Mouse (Mus musculus) MEL-GATA-1-ER (cell line): ENCODE results near the gene Oas2.
"Not testable (repeated sequence)": the region's sequence is repeated elsewhere in the genome, so short reads cannot be mapped to it uniquely, and the experiment has no call there.

ENCODE experiments used
- DNase-seq: peaks from one replicate; pipeline ENCODE4 v3.0.0-alpha.2; 2012; ENCODE audit warnings: low read depth; ENCODE audit errors: extremely low read depth

Gene Oas2

DNA sequence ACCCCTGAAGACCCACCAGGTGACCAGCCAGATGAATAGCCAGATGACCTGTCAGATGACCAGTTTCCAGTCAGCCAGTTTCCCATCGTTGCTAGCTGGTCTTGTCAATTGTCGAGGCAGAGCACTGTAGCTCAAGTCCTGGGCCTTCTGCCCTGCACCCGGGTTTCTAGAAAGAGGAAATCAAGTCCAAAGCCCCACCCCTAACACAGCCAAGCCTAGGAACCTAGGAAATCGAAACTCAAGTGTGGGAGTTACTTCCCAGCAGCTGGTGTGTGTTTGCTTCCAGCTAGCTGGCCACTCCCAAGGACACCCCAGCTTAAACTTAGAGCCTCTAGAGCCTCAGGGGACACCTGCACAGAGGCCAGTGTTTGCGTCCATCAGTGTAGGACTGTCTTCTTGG is at the start of gene Oas2:
Oas2 (minus strand) TSS at position 166 of the 400 bp plus-strand sequence.
- DNase-seq = peak; percentile 39

- not testable (repeated sequence) for DNase-seq
Measured at GRCm38 (mm10) chr5:120798943-120799342, 49.3 kb upstream of the Oas2 start.

DNA sequence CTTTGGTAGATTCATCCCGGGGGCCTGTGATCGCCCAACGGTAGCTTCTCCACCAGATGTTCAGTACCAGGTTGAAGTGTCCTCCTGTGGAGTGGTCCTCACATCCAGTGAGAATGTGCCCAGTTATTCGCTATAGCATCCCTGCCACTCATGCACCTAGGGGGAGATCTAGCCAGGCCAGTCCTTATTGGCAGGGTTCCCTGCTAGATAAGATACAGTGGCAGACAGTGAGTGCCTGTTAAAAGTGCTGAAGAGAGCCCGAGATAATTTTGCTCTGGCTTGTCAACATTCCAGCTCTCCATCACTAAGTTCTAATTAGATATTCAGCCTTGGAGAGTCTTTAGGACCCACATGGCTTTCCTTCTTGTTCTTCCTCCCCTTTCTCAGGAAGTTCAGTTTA is 48.5 kb upstream of the Oas2 start:
- DNase-seq = not testable (repeated sequence)

- not testable (repeated sequence) for DNase-seq
Measured at GRCm38 (mm10) chr5:120795480-120796034, 45.9 kb upstream of the Oas2 start, which contains the start of gene Oas1e. Gene Oas1e, minus strand, starts transcription at chr5:120795530.

DNA sequence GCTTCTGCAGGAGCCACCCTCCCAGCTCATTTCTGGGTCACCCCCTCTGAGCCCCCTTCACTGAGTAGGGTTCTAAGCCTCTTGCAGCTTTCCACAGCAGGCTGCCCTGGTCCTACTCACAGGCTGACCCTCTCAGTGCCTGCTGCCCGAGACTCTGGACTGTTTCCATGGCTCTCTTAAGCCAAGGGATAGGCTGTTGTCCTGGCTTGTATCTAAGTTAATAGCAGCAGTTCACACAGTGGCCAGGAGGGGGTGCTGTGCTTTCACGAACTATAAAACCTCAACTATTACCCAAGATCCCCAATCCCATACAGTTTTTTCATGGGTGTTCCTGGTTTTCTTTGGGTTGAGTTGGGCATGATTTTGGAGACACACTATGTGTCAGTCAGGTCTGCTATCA is 43.4 kb upstream of the Oas2 start:
- peak; percentile 31 for DNase-seq

DNA sequence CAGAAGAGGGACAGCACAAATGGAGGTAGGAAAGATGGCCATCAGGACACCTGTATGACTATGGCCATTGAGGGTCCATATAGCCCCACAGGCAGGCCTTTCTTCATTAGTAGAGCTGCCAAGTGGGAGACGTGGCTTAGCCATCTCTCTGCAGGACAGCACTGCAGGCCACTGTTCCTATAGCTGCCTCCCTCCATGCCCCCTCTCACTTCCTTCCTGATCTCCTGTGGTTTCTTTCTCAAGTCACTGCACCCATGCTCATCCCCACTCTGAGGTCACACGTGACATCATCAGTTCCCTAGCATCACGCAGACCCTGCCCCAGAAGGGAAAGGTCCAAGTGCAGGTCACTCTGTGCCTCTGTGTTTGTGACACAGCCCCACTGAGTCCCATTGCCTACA is 37.4 kb upstream of the Oas2 start:
- DNase-seq = no peak

- no peak for DNase-seq
Measured at GRCm38 (mm10) chr5:120782446-120782845, 32.8 kb upstream of the Oas2 start.

DNA sequence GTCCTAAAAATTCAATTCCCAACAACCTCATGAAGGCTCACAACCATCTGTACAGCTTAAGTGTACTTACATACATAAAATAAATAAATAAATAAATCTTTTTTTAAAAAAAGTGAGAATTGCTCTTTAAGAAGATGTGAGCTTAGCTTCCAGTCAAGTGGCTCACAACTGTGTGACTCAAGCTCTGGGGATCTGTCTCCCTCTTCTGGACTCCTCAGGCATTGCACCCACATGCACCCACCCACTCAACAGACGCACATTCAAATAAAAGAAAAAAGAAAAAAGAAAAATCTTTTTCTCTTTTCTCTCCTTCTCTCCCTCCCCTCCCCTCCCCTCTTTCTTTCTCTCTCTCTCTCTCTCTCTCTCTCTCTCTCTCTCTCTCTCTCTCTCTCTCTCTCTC is 32.0 kb upstream of the Oas2 start:
- DNase-seq = no peak

DNA sequence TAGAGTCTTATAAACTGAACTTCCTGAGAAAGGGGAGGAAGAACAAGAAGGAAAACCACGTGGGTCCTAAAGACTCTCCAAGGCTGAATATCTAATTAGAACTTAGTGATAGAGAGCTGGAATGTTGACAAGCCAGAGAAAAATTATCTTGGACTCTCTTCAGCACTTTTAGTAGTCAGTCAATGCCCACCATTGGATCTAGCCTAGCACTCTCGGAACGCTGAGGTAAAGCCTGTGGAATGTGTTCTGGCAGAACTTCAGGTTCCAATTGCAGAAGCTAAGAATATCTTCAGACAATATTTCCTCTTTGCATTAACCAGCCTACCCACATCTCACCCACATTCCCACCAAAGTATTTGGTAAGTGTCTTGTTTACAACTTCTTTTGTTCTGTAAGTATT is 30.3 kb upstream of the Oas2 start:
- DNase-seq = no peak

- DNase-seq = no peak
Measured at GRCm38 (mm10) chr5:120778941-120779340, 29.3 kb upstream of the Oas2 start.

DNA sequence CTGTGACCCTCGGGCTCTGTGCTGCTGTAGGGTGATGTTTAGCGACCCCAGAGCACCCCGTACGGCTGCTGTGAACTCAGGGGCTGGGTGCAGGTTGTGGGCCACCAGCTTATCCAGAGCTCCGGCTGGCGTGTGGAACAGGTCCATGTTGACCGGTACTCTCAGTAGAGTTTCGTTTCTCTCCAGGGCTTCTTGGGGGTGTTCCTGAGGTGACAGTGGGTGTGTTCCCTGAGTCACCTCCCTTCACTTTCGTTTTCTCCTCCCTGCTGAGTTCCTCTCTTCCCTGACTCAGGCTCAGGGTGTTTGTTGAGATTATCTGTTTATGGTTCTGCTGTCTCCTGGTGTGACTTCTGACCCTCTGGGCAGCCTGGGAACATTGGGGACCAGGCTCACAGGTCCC is 27.8 kb upstream of the Oas2 start, which contains the start of gene Oas3:
Oas3 (minus strand) TSS at position 184 of the 400 bp plus-strand sequence.
- DNase-seq = peak; percentile 53

DNA sequence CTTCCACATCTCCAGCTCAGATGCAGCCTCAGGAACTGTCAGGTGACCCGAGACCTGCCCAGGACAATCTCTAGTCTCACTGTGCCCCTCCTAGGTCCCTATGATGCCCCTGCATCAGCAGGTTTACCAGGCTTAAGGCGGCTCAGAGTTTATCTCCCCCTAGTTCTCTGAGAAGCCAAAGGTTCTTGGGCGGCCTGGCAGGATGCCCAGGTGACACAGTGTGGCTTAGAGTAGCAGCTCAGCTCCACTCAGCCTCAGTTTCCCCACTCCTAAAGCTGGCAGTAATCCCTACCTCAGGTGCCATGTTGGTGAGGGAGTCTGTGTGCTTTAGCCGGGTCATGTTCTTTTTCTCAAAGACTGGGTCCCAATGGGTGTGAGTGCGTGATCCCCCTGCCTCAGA is 27.1 kb upstream of the Oas2 start:
- DNase-seq = no peak

- DNase-seq = peak; percentile 95
Measured at GRCm38 (mm10) chr5:120775287-120775985, 25.8 kb upstream of the Oas2 start.

DNA sequence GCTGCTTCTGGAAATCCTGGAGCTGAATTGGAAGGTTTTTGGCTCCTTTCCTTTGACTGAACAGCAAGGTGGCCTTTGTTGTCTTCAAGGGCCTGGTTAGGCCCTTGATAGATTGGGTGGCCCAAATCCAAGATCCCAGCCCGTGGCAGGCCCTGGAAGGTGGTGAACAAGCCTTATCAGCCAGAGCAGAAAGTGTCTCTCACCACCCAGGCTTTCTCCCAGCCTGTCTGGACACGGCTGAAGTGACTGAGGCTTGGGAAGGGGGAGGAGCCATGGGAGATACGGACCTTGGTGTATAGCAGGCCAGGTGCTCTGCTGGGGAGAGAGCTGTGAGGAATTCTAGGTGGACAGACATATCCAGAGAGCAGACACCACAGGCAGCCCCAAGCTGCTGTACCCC is 19.7 kb upstream of the Oas2 start:
- peak; percentile 44 for DNase-seq

DNA sequence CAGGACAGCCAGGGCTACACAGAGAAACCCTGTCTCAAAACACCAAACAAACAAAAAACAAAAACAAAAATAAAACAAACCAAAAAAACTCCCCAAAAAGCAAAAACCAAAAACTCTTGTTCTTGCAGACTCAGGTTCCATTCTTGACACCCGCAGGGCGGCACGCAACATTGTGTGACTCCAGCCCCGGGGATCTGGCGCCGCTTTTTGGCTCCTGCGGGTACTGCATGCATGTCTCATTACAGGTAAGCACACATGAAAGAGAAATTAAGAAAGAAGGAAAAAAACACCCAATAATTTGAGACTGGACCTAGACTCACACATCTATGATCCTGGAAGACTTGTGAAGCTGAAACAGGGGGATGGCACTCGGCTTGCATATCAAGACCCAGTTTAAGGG is 15.4 kb upstream of the Oas2 start:
- DNase-seq = no peak

- no peak for DNase-seq
Measured at GRCm38 (mm10) chr5:120761901-120762300, 12.2 kb upstream of the Oas2 start.

DNA sequence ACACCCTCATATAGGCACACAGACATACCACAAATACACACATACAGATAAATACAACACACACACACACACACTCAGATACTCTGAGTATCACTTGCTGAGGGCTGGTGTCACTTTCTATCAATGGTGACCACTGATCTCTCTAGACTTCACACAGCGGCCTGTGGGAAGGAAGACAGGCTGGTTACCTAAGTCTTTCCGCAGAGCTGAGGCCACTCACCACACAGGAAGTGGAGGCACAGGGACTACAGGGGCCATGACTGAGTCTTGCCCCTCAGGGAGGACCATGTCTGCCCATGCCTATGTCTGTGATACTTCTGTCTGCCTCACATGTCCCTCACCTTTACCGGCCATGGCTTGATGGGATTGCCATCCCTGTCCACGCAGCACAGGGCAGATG is 4.6 kb upstream of the Oas2 start:
- DNase-seq = no peak

GRCm38 (mm10) chr5:120752786-120753185 is 3.1 kb upstream of the Oas2 start:
- DNase-seq = no peak

DNA sequence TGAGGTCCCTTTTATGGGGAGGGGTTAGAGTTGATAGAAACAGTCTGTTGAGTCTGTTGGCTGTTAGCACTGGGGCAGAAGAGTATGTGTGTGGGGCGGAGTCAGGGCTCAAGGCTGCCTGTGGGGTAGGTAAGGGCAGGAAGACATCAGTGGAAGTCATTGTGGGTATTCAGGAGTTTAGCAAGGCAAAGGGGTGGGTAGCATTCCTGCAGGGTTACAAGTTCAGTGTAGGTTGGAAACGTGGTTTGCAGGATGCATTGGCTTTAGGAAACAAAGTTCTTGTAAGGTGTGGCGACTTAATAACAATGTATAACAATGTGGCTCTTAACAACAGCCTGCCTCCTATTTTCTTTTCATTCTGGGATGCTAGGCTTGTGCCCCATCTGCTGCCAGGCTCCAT is 1.6 kb upstream of the Oas2 start:
- no peak for DNase-seq

DNA sequence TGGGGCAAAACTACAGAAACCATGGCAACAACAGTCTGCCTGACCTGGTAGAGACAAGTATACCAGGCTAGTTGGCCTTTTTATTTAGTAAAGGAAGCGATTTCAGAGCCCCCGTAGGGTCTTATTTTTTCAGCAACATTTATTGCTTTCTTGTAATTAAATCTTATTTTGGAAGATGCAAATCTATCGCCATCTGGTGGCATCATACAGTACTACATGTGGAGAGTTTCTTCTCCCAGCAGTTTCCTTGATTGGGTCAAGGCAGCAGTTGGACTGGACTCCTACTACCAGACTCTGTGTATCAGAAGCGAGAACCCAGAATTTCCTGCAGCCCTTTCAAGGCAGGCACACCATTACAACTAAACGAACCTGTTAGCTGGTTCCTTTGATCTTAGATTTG is 3.2 kb downstream of the Oas2 start:
- DNase-seq = peak; percentile 47

GRCm38 (mm10) chr5:120742125-120742524 is 7.5 kb downstream of the Oas2 start:
- DNase-seq = peak; percentile 35

DNA sequence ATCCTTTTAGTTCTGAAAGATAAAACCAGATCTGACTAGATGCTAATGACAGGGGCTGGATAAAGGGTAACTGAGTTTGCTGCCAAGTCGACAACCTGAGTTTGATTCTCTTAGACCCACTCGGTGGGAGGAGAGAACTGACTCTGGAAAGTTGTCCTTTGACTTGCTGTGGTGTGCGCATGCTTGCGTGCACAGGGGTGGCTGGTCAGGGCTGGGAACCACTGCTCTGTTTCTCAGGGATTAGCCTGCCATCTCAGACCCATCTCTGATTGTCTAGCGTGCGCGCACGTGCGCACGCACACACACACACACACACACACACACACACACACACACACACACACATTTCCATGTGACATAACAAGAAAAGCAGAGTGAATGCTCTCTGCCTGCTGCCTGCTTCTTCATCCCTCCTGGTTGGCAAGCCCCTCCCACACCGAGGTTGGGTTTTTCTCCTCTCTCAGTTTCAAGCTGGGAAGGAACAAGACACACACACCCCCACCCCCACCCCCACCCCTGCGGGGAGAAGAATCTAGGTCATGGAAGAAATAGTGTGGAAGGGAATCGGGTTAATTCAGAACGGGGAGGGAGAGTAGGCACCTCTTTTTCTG is 15.2 kb downstream of the Oas2 start:
- no peak for DNase-seq

GRCm38 (mm10) chr5:120733696-120734095 is 16.0 kb downstream of the Oas2 start:
- DNase-seq = no peak
